Mouse (Mus musculus) left cerebral cortex, adult 8-10 months (tissue): Measurements from ENCODE around the gene Pkn2. TPM values are rescaled to one million over a fixed set of nuclear protein-coding genes. Genes with fewer than 3 reads are reported as not detected.

Experiments used
- DNase-seq, 2 experiments: peaks; one replicate each; pipeline ENCODE4 v3.0.0; 2022; ENCODE audit warnings: low spot score in 2 of 2
- total RNA-seq, 4 experiments: library from RNA; stranded (reverse); gene quantifications; 2 replicates each; pipeline ENCODE4 v1.2.4; 2022

Gene Pkn2
- 10 to 100 TPM; 29.0 to 35.1 (median 32.8) TPM for total RNA-seq

DNA sequence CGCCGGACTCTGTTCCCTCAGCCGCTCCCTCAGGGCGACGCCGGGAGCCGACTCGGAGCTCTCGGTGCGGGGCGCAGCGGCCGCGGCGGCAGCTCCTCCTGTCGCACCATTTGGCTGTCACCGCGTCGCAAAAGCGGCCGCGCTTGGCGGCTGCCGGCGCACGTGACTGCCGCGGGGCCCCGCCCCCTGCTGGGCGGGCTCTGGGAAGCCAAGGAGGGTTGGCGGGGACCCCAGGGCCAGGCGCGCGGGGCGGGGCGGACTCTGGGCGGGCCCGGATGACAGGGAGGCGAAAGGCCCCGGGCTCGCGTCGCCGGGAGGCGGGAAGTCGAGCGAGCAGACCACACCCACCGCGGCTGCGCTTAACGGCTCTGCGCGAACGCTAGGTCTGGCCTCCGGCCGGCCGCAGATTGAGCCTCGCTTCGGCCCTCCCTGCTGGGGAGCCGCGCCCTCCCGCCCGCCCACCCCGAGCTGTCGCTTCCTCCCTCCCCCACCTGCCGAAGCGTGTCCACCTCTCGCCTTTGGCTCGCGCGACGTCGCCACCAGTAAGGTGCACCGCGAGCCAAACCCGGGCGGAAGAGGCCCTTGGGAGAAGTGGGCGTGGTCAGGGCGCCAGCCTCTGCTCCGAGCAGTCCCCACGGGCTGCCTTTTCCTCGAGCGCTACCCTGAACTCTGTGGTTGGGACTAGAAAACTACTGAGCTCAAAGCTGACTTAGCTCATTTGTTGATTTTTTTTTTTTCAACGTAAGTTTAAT is at the start of gene Pkn2:
TSS of gene Pkn2 (minus strand) at position 133 of the 752 bp plus-strand sequence.
- peak; percentile 93 to 99 for DNase-seq

DNA sequence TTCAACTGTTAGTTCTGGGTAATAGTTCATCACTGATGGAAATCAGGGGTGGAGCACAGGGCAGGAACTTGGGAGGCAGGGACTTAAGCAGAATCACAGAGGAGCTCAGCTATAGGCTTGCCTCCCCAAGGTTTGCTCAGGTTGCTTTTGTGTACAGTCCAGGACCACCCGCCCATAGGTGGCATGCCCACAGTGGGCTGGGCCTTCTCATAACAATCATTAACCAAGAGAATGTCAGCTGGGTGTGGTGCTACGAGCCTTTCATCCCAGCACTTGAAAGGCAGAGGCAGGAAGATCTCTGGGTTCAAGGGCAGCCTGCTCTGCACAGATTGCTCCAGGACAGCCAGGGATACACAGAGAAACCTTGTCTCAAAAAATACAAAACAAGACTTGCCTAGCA is 48.1 kb upstream of the Pkn2 start:
- DNase-seq = no peak

DNA sequence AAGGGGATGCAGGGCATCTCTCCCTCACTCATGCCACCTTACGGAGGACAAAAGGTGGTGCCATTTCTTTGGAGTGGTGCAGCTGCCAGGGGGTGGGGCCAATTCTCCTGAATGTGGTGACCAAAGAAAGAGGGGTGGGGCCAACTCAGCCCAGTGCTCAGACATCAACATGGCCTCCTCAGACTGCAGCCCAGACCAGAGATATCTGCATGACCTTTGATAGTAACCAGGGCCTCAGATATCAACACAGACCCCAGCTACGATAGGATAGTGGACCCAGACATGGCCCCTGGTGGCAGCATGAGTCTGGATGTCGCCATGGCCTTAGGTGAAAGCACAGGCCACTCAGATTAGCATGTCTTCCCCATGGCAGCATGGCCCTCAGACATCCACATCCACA is 45.5 kb upstream of the Pkn2 start:
- DNase-seq = no peak

DNA sequence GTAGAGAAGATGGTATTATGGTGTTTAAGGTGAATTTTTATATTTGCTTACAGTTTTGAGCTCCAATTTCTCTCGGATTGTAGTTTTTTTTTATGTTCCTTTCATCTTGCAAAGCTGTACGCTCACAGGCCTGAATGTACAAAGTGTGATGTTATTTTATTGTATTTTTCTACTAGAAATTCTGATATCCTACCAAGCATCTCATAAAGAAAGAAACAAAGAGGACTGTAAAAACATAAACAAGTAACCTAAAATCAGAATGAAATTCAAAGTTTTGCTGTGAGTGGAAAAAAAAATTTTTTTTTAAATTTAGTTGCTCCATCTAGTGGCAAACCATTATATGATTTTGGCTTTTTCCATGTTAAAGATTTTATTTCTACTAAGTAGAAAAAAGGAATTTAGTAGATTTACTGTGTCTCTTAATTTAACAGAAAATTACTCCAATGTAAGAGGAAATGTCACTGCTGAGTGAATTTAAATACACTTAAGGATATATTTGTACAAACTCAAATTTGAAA is 43.1 kb upstream of the Pkn2 start:
- DNase-seq = no peak

DNA sequence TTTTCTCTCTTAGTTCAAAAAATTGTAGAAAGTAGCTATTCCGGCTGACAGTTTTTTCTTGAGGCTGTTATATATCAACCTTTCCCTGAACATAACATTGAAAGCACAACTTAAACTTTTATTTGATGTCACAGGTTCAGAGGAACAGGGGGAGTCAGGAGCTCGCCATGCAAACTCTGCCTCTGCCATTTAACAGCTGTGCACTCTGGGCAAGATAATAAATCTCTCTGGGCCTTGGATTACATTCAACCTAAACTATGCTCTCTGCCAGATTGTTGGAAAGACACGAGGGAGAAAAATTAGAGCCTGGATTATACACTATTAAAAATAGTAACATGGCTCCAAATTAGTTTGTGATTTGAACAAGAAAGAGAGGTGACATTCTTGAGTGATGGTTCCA is 37.3 kb upstream of the Pkn2 start:
- no peak for DNase-seq

DNA sequence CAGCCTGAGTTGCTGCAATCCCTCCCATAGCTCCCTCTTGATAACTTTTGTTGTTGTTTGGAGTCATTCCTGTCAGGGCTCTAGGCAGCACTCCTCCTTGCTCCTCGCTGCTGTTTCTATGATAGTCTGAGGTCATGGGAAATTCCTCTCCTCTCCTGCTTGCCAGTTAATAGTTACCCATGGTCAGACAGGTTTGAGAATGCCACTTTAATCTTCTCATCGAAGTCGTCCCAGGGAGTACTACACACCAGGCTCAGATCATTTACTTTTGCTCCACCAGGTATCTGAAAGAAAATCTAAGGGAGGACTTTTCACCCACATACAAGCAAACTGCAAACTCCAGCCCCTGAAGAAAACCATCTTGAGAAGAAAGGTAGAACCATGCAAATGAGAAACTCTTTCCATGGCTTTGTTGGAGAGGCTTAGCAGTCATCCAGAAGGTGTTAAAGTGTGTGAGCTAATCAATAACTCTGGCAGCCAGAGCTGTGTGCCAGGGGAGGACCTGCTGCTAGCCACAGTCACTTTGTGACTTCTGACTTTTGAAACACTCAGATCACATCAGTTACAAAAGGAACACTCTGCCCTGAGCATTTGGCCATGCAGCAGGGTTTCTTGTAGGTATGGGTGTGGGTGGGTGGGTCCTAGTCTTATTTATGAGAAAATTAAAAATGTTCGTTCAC is 36.1 kb upstream of the Pkn2 start:
- no peak for DNase-seq

DNA sequence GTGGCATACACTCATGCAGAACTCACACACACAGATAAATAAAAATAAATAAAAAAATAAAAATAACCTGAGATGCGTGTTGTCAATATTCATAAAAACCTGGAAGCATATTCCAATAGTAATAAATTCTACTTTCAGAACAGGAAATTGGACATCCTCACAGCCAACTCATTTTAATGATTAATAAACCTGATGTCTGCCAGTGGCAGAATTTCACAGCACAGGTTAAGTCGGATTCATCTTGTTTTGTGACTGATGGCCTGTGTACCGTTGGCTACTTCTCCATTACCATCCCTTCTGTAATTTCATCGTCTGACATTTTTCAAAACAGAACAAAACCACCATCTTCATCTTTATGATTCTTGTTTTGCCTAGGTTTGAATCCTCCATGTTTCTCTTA is 35.4 kb upstream of the Pkn2 start:
- DNase-seq = no peak

DNA sequence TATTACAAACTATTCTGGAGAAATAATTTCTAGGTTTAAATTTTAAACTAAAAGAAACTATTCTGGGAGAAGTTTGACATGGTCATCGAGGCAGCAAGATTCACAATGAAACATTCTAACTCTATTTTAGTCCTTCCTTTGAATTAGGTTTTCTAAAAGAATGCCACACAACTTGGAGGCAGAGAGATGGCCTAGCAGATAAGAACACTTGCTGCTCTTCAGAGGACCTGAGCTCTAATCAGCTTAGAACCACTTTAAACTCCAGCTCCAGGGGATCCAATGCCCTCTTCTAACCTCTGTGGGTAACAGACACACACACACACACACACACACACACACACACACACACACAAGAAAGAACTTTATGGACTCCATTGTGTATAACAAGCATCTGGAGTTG is 31.5 kb upstream of the Pkn2 start:
- DNase-seq = no peak

DNA sequence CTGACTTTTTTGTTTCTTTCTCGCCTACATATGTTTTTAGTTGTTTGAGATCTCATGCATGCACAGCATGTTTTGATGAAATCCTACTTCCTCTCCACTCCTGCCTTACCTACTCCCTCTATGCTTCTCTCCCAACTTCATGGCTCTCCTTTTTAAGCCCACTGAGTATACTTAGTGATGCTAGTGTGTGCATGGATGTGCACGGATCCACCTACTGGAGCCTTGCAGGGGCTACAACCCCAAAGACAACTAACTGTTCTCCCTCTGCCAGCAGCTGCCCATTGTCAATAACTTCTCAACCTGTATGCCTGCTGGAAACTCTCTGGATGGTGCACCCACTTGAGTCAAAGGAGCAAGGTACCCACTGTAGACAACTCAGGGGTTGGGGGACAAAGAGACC is 17.9 kb upstream of the Pkn2 start:
- DNase-seq = no peak

DNA sequence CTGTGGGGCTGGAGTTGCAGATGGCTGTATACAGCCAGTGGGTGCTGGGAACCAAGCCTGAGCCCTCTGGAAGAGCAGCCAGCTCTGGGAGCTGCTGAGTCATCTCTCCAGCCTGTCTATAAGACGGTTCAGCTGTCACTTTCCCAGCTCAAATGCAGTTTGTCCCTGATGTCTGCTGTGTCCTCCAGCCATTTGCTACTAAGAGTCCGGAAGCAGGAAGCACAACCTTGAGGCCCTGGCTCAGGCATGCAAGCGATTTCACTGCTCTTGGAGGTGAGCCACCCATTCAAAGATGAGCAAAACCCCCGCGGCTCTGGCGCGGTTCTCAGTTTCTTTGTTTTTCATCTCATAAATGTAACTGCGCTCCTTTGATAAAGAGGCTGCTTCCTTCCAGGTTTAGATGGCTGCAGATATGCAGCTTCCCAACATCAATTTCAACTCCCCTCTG is 17.2 kb upstream of the Pkn2 start:
- DNase-seq = no peak

DNA sequence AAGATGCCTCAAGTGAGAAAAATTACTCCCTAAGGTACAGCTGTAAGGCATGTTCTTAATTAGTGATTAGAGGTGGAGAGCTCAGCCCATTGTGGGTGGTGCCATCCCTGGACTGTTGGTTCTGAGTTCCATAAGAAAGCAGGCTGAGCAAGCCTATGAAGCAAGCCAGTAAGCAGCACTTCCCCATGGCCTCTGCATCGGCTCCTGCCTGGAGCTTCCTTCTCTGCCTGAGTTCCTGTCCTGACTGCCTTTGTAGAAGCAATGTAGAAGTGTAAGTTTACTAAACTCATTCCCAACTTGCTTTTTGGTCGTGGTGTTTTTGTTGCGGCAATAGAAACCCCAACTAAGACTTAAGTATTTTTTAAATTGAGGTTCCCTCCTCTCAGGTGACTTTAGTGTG is 8.6 kb upstream of the Pkn2 start:
- DNase-seq = no peak

DNA sequence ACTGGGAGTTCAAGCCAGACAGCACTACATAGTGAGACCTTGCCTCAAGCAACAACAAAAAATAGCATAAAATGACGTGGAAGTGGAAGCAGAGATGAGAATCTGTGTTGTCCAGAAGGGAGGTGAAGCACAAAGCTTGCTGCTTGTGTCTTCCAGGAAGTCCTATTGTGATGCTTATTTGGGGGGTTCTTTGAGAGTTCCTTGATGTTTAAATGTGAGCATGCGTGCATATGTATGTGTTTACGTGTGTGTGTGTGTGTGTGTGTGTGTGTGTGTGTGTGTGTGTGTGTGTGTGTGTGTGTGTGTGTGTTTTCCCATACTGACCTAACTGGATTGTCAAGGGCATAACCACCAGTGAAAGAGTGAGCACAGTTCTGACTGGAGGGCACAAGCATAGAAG is 5.2 kb upstream of the Pkn2 start:
- no peak for DNase-seq

DNA sequence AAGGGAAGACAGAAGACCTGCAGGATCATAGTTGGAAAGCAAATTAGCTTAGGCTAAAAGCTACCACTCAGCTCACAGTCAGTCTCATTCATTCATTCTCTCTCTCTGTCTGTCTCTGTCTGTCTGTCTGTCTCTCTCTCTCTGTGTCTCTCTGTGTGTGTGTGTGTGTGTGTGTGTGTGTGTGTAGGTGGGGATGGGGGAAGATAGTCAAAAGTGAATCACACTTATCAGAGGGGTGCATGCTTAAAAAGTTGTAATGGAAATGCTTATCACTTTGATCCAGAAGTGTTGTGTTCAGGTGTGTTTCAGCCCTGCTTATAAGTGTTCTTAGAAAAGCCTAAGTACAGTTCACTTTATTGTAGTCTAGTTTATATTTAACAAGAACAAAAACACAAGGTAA is 2.8 kb upstream of the Pkn2 start:
- no peak for DNase-seq

DNA sequence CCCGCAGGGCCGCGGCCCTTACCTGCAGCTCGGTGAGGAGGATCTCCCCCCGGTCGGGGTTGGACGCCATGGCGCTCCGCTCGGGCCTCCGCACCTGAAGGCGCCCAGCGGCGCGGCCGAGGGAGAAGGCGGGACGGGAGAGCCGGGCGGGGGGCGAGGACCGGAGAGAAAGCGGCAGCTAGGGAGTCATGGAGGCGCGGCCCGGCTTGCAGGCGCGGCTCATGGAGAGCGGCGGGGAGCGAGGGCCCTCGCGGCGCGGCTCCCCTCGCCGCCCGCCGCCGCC is 274 bp downstream of the Pkn2 start:
- DNase-seq = no peak

DNA sequence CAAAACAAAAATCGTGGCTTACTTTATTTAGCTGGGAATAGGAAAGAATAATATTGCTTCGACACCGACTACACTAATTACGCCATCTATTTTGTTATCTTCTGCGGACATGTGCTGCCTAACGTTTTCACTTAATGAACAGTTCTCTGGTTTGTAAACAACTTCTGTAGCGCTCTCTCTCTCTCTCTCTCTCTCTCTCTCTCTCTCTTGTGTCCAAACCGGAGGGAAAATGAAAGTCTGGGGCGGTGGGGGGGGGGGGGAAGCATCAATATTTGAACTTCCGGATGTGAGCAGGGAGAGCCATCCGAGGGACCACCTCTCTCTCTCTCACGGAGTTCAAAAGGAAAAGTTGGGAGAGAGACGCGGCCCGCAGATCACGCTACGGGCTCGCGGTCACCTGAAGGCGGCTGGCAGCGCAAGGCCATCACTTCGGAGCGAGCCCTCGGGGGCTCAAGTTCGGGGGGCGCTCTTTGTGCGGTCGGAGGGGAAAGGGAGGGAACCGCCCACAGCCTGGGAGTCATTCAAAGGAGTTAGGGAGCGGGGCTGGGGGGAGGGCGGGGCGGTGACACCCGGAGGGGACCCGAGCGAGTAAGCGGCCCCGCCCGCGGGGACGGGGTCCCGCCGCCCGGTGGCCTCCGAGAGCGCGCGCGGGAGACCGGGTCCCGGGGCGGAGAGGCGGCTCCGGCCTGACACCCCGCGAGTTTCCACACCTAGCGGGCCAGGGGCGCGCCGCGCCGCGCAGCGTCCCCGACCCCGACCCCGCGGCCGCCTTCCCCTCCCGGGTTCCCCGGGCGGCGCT is 815 bp downstream of the Pkn2 start:
- DNase-seq = peak; percentile 8 to 25

DNA sequence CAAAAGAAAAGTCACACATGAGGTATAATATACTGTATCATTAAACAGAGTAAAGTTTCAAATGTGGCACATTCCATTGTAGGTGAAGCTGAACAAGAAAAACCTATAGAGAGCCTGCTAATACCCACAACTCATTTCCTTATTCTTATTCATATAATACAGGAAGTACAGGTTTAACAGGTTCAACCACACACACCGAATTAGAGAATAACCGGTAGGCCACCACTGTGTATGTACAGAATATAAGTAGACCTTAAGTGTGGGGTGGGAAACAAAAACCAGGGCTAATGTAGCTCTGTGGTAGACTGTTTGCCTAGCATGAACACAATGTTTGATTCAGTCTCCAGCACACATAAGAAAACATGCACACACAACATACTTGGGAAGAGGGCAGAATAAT is 18.6 kb downstream of the Pkn2 start:
- DNase-seq = no peak

DNA sequence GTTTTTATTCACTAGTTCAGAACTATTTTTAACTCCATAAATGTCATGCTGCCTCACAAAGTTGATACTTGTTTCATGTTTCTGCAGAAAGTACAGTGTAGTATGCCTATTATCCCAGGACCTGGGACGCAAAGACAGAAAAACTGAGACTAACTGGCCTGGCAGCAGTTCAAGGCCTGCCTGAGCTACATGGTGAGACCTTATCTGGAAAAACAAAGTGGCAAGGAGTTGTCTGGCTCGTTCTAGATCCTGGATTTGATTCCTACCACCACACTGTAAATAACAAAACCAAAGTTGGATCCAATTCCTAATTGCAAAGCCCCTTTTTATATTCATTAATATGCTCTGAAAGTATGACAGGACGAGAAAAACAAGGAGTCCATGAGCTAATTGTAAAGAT is 25.0 kb downstream of the Pkn2 start:
- no peak for DNase-seq

DNA sequence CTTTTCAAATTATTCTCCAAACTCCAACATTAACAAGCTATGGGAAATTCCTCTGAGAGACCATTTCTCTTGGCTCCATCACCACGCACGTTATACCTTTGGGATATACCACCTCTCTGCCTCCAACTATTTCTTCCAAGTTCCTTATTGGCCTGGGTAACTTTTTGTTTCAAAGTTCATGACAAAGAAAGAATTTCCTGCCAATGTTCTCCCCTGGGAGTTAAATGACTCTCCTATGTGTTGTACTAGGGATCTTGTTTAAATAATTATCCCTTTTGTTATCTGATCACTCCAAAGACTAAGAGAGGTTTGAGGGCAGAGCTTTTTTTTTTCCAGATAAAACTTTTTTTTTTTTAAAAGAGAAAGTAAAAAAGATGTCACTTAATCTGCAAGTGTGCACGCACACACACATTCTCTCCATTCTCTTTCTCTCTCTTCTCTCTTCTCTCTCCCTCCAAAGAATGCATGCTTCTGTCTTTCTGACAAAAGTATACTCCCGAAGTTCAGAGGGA is 25.8 kb downstream of the Pkn2 start:
- DNase-seq = no peak

DNA sequence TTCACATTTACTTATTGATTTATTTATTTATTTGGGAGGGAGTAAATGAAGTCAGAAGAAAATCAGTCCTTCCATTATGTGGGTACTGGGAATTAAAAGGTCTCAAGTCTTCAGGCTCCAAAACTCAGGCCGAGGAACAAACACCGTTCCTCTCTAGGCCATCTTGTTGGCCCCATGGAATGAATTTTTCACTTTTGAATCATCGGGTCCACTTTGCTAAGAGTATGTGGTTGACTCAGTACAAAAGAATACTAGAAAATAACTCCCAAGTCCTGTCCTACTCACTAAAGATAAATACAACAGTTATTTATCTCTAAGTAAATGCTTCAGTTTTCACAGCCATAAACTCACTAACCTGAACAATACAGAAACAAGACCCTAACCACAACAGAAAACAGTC is 28.9 kb downstream of the Pkn2 start:
- DNase-seq = no peak

DNA sequence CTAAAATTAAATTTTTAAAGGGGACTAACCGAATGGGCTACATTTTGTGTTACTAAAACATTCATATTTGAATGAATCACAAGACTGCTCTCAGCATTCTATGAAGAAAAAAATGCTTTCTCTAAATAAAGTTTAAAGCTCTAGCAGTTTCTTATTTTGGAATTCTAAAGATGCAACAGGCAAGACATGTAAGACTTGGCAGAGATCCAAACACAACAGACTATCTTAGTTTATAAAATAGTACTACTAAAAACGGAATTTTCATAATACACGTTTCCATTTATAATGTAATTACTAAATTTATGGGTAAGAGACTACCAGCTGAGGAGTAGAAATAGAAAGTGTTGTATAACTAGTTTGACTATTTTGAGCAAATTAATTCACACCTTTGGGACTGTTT is 30.2 kb downstream of the Pkn2 start:
- no peak for DNase-seq

DNA sequence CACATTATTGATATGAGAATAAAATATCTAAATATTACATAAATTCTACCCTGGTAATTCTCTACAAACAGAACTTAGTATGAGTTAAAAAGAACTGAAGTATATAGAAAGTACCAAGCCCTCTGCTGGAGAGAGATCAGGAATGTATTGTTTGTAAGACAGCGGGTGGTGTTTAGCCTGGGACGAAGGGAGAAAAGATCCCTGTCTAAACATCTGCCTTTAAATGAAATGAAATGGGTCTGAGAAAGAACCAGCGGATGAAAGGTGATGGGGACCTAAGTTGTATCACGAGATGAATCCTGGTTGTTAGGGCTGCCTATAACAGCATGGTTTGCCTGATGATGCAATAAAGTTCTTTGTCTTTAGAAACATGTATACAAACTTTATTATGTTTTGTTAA is 41.8 kb downstream of the Pkn2 start:
- DNase-seq = no peak

DNA sequence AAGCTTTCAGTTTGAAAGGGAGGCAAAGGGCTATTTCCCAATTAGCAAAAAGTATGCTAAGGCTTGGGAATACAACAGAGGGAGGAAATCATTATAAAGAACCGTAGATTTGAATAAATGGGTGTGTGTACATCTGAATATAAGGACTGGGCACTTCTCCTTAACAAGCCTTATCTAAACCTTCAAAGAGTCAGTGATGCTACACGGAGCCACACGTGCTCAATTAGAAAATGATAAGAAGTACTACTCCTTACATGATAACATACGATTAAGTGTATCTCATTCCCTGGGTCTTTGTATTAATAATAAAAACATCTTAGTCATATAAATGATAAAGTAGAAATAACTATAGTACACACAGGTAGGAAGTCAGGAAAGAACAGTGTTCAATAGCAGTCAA is 47.0 kb downstream of the Pkn2 start:
- no peak for DNase-seq
